Mouse (Mus musculus): ENCODE data around the gene Setd1a.

DNA sequence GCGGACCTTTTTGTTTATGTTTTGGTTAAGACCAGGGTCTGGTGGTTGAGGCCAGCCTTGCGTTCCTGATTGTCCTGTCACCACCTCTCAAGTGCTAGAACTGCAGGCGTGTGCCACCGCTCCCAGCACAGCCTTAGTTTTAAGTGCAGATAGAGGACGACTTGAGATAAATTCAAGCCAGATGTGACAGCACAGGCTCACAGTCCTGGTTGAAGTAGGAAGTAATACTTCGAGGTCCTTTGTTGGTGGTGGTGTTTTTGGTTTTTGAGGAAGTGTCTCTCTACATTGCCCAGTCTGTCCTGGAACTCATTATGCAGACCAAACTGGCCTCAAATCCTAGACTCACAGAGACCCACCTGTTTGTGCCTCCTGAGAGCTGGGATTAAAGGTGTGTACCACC lies 16.8 kb upstream of the Setd1a start:
- TF ChIP-seq POLR2A (IDR thresholded peaks at IDR 0.05; ENCODE audit: borderline replicate concordance, extremely low read depth, insufficient read depth, insufficient read length, poor library complexity, severe bottlenecking), result no peak
- no peak for TF ChIP-seq CTCF (IDR thresholded peaks at IDR 0.05; ENCODE audit: borderline replicate concordance, extremely low read depth, insufficient read depth, insufficient read length)

Data from brain, embryonic 14.5 days (tissue).